Mouse (Mus musculus): ENCODE measurements around the gene Gm20547.

GRCm38 (mm10) chr17:34924258-34924657 lies 42.4 kb upstream of the Gm20547 start:
- TF ChIP-seq POLR2A (IDR thresholded peaks at IDR 0.05; ENCODE audit: control insufficient read depth, low read depth, low read length) (no peak), CTCF (IDR thresholded peaks at IDR 0.05; ENCODE audit: control insufficient read depth, insufficient read depth, insufficient replicate concordance, low read depth, low read length) (no peak)

All from testis, adult 2 months (tissue).